ENCODE assay signal across 9 mouse cellular contexts in the genomic region with DNA sequence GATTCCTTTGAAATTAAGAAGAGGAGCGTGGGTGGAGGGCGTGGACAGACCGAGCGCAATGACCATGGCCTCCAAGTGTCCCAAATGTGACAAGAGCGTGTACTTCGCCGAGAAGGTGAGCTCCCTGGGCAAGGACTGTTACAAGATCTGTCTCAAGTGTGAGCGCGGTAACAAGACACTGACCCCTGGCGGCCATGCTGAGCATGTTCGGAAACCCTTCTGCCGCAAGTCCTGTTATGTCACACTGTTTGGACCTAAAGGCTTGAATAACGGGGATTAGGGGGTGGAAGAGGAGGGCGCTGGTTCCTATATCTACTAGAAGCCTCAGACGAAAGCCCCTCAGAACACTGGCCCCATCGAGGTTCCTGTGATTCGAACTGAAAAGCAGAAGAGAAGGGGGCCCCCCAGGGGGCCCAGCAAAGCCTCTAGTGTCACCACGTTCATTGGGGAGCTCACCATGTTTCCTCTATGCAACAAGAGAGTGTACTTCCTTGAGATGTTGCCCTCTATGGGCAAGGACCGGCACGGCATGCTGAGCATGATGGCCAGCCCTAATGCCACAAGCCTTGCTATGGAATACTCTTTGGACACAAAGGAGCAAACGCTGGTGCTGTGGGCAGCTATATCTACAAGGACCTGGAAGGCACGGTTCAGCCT.
DNase-seq lines count a peak whose midpoint lies in the region; ATAC-seq and TF ChIP-seq lines count a peak whose summit lies in the region.
"Had no signal": no experiment of that assay in that cellular context is flagged by ENCODE, and none has a peak within 500 bp of the region (broad histone marks: within the 10 kb centered on the region; RNA-seq: fewer than 3 reads in every experiment).

No protein-coding gene starts in this region.

- H3K4me2 ChIP-seq in forebrain, embryonic 16.5 days (ENCODE audit: low read length), result no peak overlapping the region
- H3K4me2 ChIP-seq in neural tube, embryonic 15.5 days, result no peak overlapping the region
- H3K4me2 ChIP-seq in liver, embryonic 11.5 days, result no peak overlapping the region
- H3K4me2 ChIP-seq: hindbrain, embryonic 15.5 days had no signal

- H3K9ac ChIP-seq in forebrain, embryonic 16.5 days (replicated peaks; ENCODE audit: low read depth, low read length), result no peak overlapping the region
- H3K9ac ChIP-seq in neural tube, embryonic 15.5 days (replicated peaks), result no peak overlapping the region
- no peak overlapping the region for H3K9ac ChIP-seq in liver, embryonic 11.5 days (ENCODE audit: low read depth, low read length)
- H3K9ac ChIP-seq: hindbrain, embryonic 15.5 days had no signal

- peak; percentile 66 for TF ChIP-seq CTCF in cerebellum, adult 2 months (IDR thresholded peaks at IDR 0.05; ENCODE audit: borderline replicate concordance, insufficient read depth, low read depth, low read length)
- TF ChIP-seq CTCF in small intestine, adult 2 months (IDR thresholded peaks at IDR 0.05; ENCODE audit: extremely low read depth, insufficient read length, insufficient replicate concordance, low read depth, low read length), result 0 out of 2 replicates have a peak, but pooled peaks have one; percentile 32

- WGBS in forebrain, embryonic 10.5 days, result 64% methylated on average over 22 of the region's 22 CpGs
- 56% methylated on average over 22 of the region's 22 CpGs for WGBS in forebrain, embryonic 16.5 days
- 68% methylated on average over 22 of the region's 22 CpGs for WGBS in neural tube, embryonic 15.5 days
- 61% methylated on average over 22 of the region's 22 CpGs for WGBS in cerebellum, adult 2 months
- WGBS in liver, embryonic 11.5 days, result 61% methylated on average over 22 of the region's 22 CpGs
- 60% methylated on average over 22 of the region's 22 CpGs for WGBS in small intestine, adult 2 months

- H3K27ac ChIP-seq in forebrain, embryonic 10.5 days, result no peak overlapping the region
- H3K27ac ChIP-seq in forebrain, embryonic 16.5 days (ENCODE audit: low read length), result no peak overlapping the region
- no peak overlapping the region for H3K27ac ChIP-seq in neural tube, embryonic 15.5 days (replicated peaks)
- no peak overlapping the region for H3K27ac ChIP-seq in cerebellum, adult 2 months (ENCODE audit: insufficient read depth, low read length)
- no peak overlapping the region for H3K27ac ChIP-seq in liver, embryonic 11.5 days (ENCODE audit: low read depth, low read length)
- H3K27ac ChIP-seq in small intestine, adult 2 months (ENCODE audit: insufficient read depth, low read depth, low read length), result no peak overlapping the region
- H3K27ac ChIP-seq: hindbrain, embryonic 15.5 days had no signal

- peak; percentile 50 for DNase-seq in forebrain, embryonic 10.5 days (ENCODE audit: extremely low spot score, low spot score)
- DNase-seq in neural tube, embryonic 10.5 days (ENCODE audit: extremely low spot score, low spot score), result peak; percentile 49
- peak; percentile 28 to 37 for DNase-seq in cerebellum, adult 2 months
- peak; percentile 39 for DNase-seq in liver, embryonic 11.5 days (ENCODE audit: low spot score)

- no peak for TF ChIP-seq POLR2A in cerebellum, adult 2 months (IDR thresholded peaks at IDR 0.05; ENCODE audit: borderline replicate concordance, insufficient read depth, low read length)
- no peak for TF ChIP-seq POLR2A in small intestine, adult 2 months (IDR thresholded peaks at IDR 0.05; ENCODE audit: low read depth, low read length)

- H3K27me3 ChIP-seq in forebrain, embryonic 10.5 days (ENCODE audit: poor library complexity, severe bottlenecking), result no peaks in the 10 kb centered on the region
- H3K27me3 ChIP-seq in forebrain, embryonic 16.5 days (replicated peaks; ENCODE audit: control insufficient read depth, insufficient read depth, low read length), result no peaks in the 10 kb centered on the region
- H3K27me3 ChIP-seq in neural tube, embryonic 15.5 days (replicated peaks), result no peaks in the 10 kb centered on the region
- no peaks in the 10 kb centered on the region for H3K27me3 ChIP-seq in cerebellum, adult 2 months (ENCODE audit: control insufficient read depth, insufficient read depth, low read length)
- no peaks in the 10 kb centered on the region for H3K27me3 ChIP-seq in liver, embryonic 11.5 days (replicated peaks; ENCODE audit: control insufficient read depth, insufficient read depth, low read length)
- H3K27me3 ChIP-seq in small intestine, adult 2 months (ENCODE audit: control insufficient read depth, insufficient read depth, low read length), result no peaks in the 10 kb centered on the region
- H3K27me3 ChIP-seq: hindbrain, embryonic 15.5 days had no signal

- no peak for ATAC-seq in forebrain, embryonic 16.5 days
- no peak for ATAC-seq in neural tube, embryonic 15.5 days (ENCODE audit: low FRiP score)
- ATAC-seq in granulocyte monocyte progenitor cell, adult 5-6 weeks (replicated peaks; ENCODE audit: poor library complexity, severe bottlenecking), result peak; percentile 65; the same call in 1 of the 2 replicates
- no peak for ATAC-seq in liver, embryonic 11.5 days (replicated peaks; ENCODE audit: low FRiP score)

- H3K36me3 ChIP-seq in forebrain, embryonic 10.5 days (replicated peaks), result no peaks in the 10 kb centered on the region
- no peaks in the 10 kb centered on the region for H3K36me3 ChIP-seq in forebrain, embryonic 16.5 days (ENCODE audit: control insufficient read depth, insufficient read depth)
- H3K36me3 ChIP-seq in neural tube, embryonic 15.5 days, result no peaks in the 10 kb centered on the region
- no peaks in the 10 kb centered on the region for H3K36me3 ChIP-seq in liver, embryonic 11.5 days (ENCODE audit: control insufficient read depth, insufficient read depth, low read length)
- H3K36me3 ChIP-seq in small intestine, adult 2 months (ENCODE audit: control insufficient read depth, insufficient read depth, low read length), result no peaks in the 10 kb centered on the region
- H3K36me3 ChIP-seq: hindbrain, embryonic 15.5 days had no signal

- H3K9me3 ChIP-seq in forebrain, embryonic 10.5 days, result no peaks in the 10 kb centered on the region
- no peaks in the 10 kb centered on the region for H3K9me3 ChIP-seq in forebrain, embryonic 16.5 days (ENCODE audit: control insufficient read depth, low read length)
- no peaks in the 10 kb centered on the region for H3K9me3 ChIP-seq in neural tube, embryonic 15.5 days (replicated peaks)
- H3K9me3 ChIP-seq in liver, embryonic 11.5 days (ENCODE audit: control insufficient read depth, low read length), result no peaks in the 10 kb centered on the region
- H3K9me3 ChIP-seq: hindbrain, embryonic 15.5 days had no signal

- no peaks in the 10 kb centered on the region for H3K4me1 ChIP-seq in forebrain, embryonic 10.5 days
- H3K4me1 ChIP-seq in forebrain, embryonic 16.5 days (replicated peaks; ENCODE audit: control insufficient read depth, insufficient read depth, low read length), result no peaks in the 10 kb centered on the region
- H3K4me1 ChIP-seq in neural tube, embryonic 15.5 days, result no peaks in the 10 kb centered on the region
- H3K4me1 ChIP-seq in cerebellum, adult 2 months (ENCODE audit: control insufficient read depth, insufficient read depth, low read length), result no peaks in the 10 kb centered on the region
- no peaks in the 10 kb centered on the region for H3K4me1 ChIP-seq in liver, embryonic 11.5 days (replicated peaks; ENCODE audit: control insufficient read depth, insufficient read depth, low read length)
- no peaks in the 10 kb centered on the region for H3K4me1 ChIP-seq in small intestine, adult 2 months (ENCODE audit: control insufficient read depth, insufficient read depth, insufficient read length, low read length)
- H3K4me1 ChIP-seq: hindbrain, embryonic 15.5 days had no signal

- no peak overlapping the region for H3K4me3 ChIP-seq in forebrain, embryonic 10.5 days
- H3K4me3 ChIP-seq in forebrain, embryonic 16.5 days (replicated peaks; ENCODE audit: low read length), result no peak overlapping the region
- H3K4me3 ChIP-seq in neural tube, embryonic 15.5 days (replicated peaks), result no peak overlapping the region
- H3K4me3 ChIP-seq in cerebellum, adult 2 months (replicated peaks; ENCODE audit: insufficient read depth, low read depth, low read length), result no peak overlapping the region
- H3K4me3 ChIP-seq in liver, embryonic 11.5 days (ENCODE audit: low read depth, low read length), result no peak overlapping the region
- H3K4me3 ChIP-seq in small intestine, adult 2 months (ENCODE audit: low read depth, low read length), result no peak overlapping the region
- H3K4me3 ChIP-seq: hindbrain, embryonic 15.5 days had no signal
